Mouse (Mus musculus): ENCODE measurements around the gene Nit2.

DNA sequence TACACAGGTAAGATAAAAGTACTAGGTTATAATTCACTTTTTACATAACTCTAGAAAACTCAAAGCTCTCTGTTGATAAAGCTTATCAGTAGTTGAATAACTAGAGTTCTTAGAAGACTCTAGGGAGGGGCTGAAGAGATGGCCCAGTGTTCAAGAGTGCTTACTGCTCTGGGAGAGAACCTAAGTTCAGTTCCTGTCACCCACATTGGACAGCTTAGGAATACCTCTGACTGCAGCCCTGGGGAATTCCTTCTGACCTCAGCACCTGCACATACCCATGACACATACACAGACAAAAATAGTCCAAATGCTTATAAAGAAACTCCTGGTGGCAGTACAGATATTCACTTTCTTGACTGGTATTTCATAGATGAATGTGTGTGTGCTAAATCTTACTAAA, 11.2 kb downstream of the Nit2 start:
- no peak for TF ChIP-seq CTCF (IDR thresholded peaks at IDR 0.05; ENCODE audit: low read depth)
- no peak for TF ChIP-seq EP300 (IDR thresholded peaks at IDR 0.05; ENCODE audit: low read depth)

Measured in heart, postnatal 0 days (tissue).